Mouse (Mus musculus): Measurements from ENCODE around the gene Wdr43.

GRCm38 (mm10) chr17:71665201-71665600, 49.5 kb downstream of the Wdr43 start:
- TF ChIP-seq POLR2A (IDR thresholded peaks at IDR 0.05; ENCODE audit: low read depth, low read length) (no peak), CTCF (conservative IDR thresholded peaks at IDR 0.05; ENCODE audit: insufficient read depth, insufficient read length, low read depth, low read length) (no peak)
